Mouse (Mus musculus): ENCODE data around the gene Dop1b. TPM values are rescaled to one million over a fixed set of nuclear protein-coding genes. Genes with fewer than 3 reads are reported as not detected.

Gene Dop1b
- 10.2 and 12.3 TPM in 2 replicates for polyA plus RNA-seq (2012; rRNA removed)

DNA sequence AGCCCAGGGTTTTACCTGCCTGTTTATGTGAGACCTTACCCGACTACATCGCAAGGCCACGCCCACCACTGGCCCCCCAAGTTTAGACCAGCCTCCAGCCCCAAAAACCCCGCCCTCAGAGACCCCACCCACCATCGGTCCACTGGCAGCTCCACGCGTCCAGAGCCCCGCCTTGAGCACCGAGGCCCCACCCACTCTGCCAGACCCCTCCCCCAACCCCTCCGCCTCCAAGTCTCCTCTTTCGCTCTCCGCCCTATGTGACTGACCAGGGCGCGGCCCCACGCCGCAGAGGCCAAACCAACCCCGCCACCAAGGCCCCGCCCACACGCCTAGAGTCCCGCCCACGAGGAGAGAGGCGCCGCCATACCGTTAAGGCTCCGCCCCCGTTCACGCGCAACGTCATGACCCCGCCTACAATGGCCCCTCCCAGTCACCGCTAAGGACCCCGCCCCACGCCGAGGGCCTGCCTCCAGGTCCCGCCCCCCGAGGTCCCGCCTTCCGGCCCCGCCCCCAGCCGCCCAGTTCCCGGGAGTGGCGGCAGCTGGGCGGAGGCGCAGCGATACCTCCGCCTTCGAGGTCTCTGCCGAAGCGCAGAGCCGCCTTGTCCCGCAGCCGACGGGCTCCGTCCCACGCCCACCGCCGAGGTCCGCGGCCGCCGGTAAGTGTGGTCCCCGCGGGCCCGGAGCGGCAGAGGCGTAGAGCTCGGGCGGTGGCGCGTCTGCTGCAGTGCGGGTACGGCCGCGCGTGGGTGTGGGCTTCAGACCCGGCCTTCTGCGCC lies at the start of gene Dop1b:
TSS of gene Dop1b (plus strand) at position 494 of the 778 bp plus-strand sequence.

DNA sequence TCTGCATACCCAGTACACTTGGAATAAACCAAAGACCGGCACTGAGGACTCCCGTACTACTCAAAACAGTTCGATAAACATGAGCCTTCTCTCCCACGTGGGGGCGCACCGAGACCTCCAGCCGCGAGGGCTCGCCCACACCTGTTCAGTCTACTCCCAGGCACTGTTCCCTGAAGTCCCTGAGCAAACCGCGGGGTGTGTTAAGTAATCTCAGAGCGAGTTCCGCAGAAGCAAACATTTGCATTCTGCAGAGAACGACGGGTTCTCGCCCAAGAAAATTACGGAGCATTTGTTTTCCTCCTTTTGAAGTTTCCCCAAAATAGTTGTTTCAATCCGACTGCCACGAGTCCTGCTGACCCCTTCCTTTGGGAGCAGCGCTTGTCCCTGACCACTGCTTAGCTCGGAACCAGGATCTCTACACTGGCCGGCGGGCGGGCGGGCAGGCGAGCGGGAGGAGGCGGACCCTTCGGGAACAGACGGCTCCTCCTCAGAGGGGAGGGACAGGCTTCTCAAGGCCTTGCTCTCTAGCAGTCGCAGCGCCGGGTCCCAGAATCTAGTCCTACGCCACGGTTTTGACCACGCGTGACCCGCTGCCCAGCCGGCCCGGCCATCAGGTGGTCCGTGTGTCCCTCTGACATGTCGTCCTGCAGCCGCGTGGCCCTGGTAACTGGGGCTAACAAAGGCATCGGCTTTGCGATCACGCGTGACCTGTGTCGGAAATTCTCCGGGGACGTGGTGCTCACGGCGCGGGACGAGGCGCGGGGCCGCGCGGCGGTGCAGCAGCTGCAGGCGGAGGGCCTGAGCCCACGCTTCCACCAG lies 28.8 kb upstream of the Dop1b start, which contains the start of gene Cbr3:
TSS of gene Cbr3 (plus strand) at position 527 of the 819 bp plus-strand sequence.

DNA sequence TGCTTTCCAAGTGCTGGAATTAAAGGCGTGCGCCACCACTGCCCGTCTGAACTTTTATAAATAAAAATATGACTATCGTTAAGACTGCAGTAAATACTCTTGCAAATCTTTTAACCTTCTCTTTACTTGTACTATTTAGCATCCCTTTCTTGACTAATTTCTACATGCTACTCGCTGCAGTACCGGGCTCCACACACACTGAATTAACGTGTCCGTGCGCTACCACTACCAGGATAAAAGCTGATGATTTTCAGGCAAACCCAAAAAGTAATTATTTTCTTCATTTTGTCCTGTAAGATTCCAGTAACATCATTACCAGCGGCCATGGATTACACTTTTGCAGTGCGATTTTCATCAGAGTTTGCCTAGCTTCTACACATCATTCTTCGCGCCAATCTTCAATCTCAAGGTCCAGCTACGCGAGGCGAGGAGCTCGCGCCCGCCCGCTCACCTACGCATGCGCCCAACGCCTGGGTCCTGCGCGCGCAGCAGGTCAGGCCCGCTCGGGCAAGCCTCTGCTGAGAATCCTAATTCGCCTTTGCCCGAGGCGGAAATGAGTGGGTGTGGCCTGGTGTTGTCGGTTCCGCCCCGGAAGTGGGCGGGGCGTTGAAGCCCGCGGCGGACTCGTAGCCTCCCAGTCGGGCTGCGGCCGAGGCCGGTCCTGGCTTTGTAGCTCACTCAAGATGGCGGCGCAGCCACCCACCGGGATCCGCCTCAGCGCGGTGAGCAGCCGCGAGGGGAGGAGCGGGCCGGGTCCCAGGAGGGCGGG lies 120.1 kb downstream of the Dop1b start, which contains the start of gene Morc3:
TSS of gene Morc3 (plus strand) at position 495 of the 769 bp plus-strand sequence.

Other genes starting within 250 kb of the Dop1b start
- 3.9 and 4.5 TPM in 2 replicates for gene Setd4, start 107.8 kb upstream of the Dop1b start, polyA plus RNA-seq (2012; rRNA removed)
- gene Cbr1, start 106.1 kb upstream of the Dop1b start, polyA plus RNA-seq (2012; rRNA removed) = 18.3 and 19.3 TPM in 2 replicates
- not detected in 2 replicates for gene Gm5678, start 83.8 kb upstream of the Dop1b start, polyA plus RNA-seq (2012; rRNA removed)
- 0.25 and 0.26 TPM in 2 replicates for gene Cbr3, start 28.7 kb upstream of the Dop1b start, polyA plus RNA-seq (2012; rRNA removed)
- 12.8 and 15.2 TPM in 2 replicates for gene Morc3, start 120.2 kb downstream of the Dop1b start, polyA plus RNA-seq (2012; rRNA removed)
- 23.5 and 28.0 TPM in 2 replicates for gene Chaf1b, start 172.0 kb downstream of the Dop1b start, polyA plus RNA-seq (2012; rRNA removed)